Mouse (Mus musculus) hematopoietic stem cell, adult 5-6 weeks (primary cell): ENCODE data around the gene Scaf4. TPM values are rescaled to one million over a fixed set of nuclear protein-coding genes. Genes with fewer than 3 reads are reported as not detected.

Source experiments
- ATAC-seq, 2 experiments: fragments of 125-278 bp in 1 of 2; replicated peaks in 1 of 2; 2 replicates each; pipeline ENCODE4 v1.8.0; 2016 to 2017; ENCODE audit warnings: inconsistent platforms in 2 of 2, mild to moderate bottlenecking in 2 of 2, moderate number of reproducible peaks in 2 of 2, low read depth in 1 of 2, moderate TSS enrichment in 1 of 2; ENCODE audit not compliant: low FRiP score in 2 of 2, poor library complexity in 2 of 2, severe bottlenecking in 2 of 2, insufficient read depth in 1 of 2, low TSS enrichment in 1 of 2
- total RNA-seq: library from RNA; stranded (forward); fragments of 172-1452, 232-1000 nt; gene quantifications from 2 replicates; pipeline ENCODE4 v1.2.3, GENCODE M21; 2017

The Scaf4 gene
- total RNA-seq = 14.4 and 26.1 TPM in 2 replicates

DNA sequence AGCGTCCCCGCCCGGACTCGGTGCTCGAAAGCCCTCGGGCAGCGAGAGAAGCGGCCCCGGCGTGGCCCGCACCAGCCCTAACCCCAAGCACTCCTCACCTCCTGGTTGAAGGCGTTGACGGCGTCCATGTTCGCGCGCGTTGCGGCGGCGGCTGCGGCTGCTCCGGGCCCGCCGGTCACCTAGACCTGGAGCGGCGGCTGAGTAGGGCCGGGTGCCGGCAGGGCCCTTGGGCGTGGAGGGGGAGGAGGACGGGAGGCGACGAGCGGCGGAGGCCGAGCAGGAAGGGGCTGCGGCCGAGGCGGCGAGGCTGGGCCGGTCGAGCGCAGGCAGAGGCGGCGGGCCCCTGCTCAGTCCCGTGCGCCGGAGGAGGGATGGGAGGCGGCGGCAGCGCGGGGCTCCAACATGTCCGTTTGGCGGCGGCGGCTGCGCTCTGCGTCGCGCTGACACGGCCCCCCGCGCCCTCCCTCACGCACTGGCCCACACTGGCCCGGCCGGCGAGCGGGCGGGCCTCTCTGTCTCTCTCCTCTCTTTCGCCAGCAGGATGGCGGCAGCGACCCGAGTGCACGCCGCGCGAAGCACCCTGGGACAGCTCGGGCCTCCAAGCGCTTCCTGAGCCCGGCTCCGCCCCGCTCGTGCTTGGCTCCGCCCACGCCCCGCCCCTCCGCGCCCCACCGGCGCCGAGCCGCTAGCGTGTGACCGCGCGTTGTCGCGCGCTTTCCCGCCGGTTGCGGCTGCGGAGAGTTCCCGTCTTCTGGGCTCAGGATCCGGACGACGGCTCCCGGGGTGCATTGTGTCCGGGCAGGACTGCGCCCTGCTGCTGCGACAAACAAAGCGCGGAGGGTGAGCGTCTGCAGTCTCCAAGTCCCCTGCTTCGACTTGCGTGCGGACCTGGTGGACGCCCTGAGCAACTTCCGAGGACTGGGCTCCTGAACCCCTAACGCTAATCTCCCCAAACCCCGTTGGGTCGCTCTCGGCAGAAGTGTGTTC lies at the start of gene Scaf4:
Gene Scaf4, minus strand, starts transcription at position 599 of the 987 bp plus-strand sequence.
- ATAC-seq = peak; percentile 84 to 87

DNA sequence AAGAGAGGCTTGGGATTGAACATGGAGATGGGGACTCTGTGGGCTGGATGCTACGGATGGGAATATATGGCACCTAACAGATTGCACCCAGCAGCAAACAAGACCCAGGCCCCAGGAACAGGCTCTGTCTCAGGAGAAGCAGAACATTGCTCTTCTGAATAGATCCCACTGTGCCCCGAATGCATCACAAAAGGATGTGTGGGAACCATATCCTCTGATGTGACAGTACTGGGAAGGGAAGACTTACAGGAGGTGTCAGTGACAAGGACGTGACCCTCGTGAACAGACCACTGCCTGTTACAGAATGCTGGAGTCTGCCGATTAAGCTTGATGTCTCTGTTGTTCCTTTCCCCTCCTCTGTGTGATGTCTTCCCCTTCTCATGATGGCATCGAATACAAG lies 48.2 kb upstream of the Scaf4 start:
- ATAC-seq = no peak

DNA sequence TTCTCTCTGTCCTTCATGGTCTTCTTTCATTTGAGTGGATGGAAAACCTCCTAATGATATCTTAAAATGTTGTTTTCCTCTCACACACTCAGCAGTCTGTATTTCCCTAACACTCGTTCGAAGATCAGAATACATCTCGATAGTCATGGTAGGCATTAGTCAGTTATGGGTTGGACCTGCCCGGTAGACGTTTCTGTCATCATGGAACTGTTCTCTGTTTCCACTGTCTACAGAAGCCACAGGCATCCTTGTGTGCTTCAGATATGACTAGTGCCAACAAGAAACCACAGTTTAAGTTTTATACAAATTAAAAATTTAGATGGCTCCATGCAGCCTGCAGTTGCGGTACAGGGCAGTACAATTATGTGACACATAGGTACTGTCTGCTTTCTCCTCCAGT lies 46.7 kb upstream of the Scaf4 start:
- ATAC-seq = no peak

DNA sequence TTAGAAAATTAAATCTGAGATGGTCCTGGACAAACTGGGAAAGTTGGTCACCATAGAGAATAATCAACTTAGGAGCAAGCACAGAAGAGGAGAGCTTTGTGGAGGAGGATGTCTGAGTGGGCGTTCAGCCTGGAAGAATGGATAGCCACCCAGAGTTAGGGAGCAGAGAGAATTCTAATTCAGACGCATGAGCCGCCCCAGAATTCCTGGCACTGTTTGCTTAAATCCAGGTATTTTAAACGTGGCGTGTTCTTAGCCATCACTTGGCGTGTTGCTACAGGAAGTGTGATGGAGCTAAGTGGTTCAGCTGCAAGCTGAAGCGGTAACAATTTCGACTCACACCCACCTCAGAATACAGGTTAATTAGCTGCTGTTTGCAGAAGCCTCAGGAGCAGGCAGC lies 45.2 kb upstream of the Scaf4 start:
- ATAC-seq = no peak

DNA sequence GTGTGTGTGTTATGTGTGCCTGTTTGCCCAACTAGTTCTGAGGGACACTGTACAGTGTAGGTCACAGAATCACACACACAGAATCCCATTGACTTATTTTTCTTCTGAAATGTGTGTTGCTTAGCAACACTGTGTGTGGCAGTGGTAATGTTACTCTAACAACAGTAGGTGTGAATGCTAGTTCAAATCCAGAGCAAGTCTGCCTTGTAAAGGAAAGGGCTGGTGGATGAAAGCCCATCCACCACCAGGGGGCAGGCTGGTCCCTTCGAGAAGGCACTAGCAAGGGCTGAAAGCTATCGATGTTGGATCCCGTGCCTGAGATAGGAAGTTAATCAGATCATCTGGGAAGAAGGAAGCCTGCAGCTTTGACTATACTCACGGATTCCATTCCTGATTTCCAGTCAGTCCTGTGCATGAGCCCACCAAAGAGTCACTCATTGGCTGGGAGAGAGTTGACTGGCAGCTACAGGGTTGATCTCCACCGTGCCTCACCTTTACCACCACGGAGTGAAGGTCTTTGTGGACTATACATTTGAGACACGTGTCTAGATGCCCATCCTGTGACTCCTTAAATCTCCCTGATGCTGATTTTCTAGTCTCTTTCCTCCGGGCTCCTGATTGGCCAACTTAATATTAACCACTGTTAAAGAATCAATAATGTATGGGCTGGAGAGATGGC lies 38.7 kb upstream of the Scaf4 start:
- ATAC-seq = peak; percentile 91 to 96

DNA sequence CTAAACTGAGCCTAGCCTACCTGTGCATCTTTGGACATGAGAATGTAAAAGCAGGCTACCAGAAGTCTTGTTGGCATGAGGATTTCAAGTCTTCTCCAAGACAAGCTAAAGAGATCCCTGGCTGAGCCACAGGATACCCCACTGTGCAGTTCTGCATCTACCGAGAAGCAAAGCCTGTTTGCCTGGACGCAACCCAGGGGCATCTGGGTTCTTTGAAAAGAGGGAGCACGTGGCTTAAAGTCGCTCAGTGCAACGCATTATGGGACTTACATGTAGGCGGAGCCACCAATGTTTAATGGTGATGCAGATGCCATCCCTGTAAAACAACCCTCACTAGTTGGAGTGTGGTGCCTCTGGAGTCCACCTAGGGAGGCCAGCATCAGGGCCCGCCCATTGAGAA lies 35.0 kb upstream of the Scaf4 start:
- no peak for ATAC-seq

DNA sequence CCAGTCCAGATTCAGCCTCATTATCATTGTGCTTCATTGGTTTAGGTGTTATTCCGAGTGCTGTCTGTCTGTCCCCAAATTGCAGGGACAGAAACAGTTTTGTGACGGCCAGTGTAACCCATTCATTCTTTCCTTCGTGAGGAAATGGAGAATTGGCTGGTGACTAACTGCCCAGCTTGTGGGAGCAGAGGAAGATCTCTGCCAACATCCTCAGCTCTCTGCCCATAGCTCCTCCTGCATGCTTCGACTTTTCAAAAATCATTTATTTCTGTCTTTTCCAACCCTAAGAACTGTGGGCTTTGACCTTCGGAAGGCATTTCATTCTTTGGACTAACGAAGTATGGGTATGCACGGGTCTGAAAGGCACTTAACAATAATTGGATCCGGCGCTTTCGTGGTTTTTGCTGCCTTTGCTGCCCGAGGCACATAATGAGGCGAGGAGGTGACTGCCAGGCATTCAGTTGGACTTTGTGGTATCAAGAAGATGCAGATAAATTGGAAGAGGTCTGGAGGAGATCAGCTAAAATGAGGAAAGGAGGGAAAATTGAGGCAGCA lies 34.1 kb upstream of the Scaf4 start:
- ATAC-seq = no peak

DNA sequence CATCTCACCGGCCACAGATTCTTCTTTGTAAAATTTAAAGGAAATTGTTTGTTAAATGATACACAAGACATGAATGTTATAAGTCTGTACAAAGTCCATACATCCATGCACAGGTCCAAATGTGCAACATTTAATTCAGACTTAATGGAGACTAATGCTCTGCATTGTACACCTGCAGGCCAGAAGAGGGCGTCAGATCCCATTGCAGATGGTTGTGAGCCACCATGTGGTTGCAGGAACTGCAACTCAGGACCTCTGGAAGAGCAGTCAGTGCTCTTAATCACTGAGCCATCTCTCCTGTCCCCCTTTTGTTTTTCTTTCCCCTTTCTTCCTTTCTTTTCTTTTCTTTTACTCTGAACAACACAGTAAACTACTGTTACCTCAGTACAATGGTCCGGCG lies 33.5 kb upstream of the Scaf4 start:
- no peak for ATAC-seq

DNA sequence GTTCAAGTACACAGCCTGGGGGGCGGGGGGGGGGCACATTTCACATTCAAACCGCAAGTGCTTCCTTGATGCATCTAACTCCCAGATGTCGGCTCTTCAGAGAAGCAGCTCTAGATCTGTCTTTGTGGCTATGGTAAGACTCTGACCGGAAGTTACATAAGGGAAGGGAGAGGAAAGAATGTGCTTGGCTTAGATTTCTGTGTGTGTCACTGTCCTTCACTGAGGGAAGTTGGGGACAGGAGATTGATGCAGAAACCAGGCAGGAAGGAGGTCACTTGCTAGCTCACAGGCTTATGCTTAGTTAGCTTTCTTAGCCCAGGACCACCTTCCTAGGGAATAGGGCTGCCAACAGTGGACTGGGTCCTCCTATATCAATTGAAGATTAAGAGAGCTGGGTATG lies 31.6 kb upstream of the Scaf4 start:
- no peak; a peak in 1 of 4 replicates for ATAC-seq

DNA sequence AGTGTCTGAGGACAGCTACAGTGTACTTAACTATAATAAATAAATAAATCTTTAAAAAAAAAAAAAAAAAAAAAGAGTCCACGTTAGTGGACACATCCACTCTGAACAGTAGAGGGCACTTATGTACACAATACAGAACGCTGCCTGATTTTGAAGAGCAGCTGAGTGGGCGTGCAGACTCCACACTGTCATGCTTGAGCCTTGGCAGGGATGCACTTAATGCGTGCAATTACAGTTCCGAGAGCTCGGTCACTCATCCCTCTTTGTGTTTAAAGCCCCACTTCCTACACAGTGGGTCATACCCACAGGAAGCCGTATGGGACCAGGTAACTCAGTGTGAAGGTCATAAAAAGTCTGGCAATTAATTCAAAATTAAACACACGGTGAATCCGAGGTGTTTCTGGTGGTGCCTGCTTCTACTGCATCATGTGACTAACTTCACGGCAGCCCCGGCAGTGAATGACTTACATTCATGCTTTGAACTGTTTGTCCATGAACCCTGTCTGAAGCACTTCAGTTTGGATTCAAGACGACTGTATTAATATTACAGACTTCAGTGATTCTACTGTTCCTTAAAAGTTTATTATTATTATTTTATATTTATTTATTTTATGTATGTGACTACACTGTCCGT lies 28.3 kb upstream of the Scaf4 start:
- ATAC-seq = 0 out of 4 replicates have a peak, but pooled peaks of 1 of the 2 experiments have one; percentile 32

DNA sequence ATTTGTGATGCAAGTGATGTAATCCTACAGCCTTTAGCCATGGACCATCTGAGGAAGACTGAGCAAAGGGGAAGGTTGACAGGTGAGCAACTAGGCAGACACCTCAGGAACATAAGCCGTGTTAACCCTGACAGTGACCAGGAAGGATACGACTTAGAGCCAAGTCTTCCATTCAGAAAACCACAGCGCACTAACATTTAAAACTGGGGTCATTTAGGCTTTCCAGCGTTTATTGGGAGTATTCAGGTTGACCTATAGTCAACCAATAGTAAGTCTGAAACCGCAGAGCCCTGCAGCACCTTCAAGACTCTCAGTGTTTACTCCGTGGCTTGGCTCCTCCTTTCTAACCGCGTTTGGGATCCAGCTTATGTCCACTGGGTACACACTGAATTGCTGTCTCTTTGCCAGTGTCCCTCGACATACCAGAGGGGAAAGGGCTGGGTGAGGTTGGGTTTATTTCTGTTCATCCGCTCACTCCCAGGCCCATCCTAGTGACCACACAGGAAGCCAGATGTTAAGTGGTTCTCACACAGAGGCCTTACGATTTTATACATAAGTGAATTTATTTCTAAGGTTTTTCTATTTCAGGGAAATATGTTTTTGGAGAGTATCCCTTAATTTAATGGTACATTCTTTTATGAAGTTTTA lies 26.3 kb upstream of the Scaf4 start:
- peak; percentile 66 to 71 for ATAC-seq

DNA sequence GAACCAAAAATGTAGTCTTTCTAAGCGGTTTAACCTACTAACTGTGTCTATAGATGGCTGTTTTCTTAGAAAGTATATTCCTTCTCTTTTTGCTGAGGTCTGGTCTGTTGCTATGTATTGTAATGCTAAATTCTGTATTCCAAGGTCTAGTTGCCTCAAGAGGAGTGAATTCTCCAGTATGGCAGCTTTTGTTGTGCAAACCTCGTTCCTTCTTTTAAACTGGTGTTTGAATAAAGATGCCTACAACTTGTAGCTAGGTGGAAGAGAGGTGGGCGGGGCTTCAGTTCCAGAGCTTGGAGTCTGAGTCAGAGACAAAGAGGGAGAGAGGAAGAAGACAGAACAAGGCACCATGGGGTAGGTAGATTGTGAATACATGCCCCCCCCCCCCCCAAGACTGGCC lies 25.5 kb upstream of the Scaf4 start:
- ATAC-seq = no peak

DNA sequence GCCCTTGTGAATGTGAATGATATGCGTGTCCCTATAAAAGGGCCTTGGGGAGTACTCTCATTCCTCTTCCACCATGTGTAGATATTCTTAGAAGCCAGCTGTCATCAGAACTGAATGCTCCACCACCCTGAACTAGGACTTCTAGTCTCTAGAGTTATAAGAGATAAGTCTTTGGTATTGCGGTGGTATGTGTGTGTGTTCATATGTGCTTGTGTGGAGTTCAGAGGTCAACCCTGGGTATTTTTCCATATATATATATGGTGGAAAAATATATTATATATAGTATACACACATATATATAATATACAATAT lies 19.6 kb upstream of the Scaf4 start:
- ATAC-seq = no peak

DNA sequence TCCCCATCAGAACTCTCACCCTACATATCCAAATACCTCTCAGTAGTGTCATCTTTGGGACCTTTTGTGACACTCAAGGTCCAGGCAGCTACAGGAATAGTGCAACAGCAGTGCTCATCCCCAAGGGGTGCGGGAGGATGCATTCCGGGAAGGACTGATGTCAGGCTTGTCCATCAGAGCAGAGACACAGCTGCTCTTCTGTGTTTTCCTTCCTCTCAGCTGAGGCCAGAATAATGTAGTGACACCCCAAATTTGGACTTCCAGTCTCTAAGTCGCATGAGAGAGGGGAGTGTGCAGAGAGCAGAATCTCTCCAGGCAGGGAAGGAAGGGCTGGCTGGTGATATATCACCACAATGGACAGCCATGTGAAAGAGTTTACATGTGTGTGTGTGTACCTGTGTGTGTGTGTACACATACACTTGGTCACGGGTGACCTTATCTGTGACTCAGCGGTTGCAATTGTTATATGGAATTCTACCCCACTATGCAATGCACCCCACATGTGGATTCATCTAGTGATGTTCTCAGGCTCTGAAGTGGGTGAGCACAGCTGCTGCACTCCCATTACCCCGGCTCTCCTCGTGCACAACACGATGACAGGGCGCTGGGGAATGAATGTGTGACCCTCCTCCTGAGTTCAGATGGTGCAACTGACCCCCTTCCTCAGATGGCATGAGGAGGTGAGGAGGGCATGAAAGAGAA lies 19.1 kb upstream of the Scaf4 start:
- ATAC-seq = no peak

DNA sequence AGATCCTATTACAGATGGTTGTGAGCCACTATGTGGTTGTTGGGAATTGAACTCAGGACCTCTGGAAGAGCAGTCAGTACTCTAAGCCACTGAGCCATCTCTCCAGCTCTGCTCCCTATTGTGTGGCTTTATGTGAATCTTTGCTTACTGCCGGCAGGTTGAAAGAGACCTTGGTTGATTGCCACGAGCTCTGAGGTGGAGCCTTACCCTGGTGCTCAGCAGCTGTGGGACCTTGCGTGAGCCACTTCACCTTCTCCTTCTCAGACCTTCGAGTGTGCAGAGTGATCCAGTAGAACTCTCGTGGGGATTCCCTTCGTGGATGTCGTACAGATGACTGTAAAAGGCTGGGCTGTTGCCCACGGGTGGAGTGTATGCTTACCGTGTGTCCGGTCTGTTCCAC lies 17.4 kb upstream of the Scaf4 start:
- no peak for ATAC-seq

DNA sequence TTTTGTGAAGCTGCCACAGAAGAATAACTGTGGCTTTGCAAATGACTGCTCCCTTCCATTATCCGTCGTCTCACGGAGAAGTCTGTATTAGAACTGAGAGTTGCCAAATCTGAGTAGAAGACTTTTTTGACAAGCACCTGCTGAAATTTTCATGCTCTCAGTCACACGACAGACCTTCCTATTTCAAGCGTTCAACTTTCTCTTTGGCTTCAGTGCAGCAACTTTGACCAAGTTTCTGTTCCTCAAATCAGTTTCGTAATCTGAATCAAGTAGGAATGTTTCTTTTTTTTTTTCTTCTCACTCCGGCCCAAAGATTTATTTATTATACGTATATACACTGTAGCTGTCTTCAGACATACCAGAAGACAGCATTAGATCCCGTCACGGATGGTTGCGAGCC lies 16.6 kb upstream of the Scaf4 start:
- peak; percentile 60 to 62 for ATAC-seq

DNA sequence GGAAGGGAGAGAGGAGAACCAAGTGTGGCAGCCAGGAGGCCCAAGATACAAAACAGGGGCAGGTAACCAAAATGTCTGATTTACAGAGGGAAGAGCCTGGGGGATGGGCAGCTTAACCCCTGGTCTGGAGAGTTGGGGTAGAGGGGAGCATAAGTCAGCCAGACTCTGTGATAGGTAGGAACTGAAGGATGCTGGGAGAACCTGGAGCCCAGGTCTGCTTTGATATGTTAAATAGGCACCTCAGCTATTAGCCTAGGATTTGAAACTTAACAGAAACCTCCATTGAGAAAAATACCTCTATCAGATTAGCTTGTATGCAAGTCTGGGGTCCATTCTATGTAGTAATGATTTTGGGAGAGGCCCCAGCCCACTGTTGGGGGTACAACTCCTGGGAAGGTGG lies 15.3 kb upstream of the Scaf4 start:
- no peak for ATAC-seq
